Mouse (Mus musculus) heart, embryonic 12.5 days (tissue): ENCODE data around the gene Bcr. TPM values are rescaled to one million over a fixed set of nuclear protein-coding genes. Genes with fewer than 3 reads are reported as not detected.

Experiments
- polyA plus RNA-seq: library from polyadenylated mRNA; unstranded; fragments of >200 nt; fragmentation: Nextera tagmentation; extraction: Ambion mirVana; gene quantifications from 2 replicates; pipeline ENCODE4 v1.2.1, GENCODE M21; 2016

The Bcr gene
- polyA plus RNA-seq, 1 experiment from 2014 or later: 21.9 TPM

Other genes starting within 250 kb of the Bcr start
- gene Gnaz, start 93.4 kb upstream of the Bcr start, polyA plus RNA-seq: 1.2 and 1.6 TPM in 2 replicates
- gene Rsph14, start 28.0 kb upstream of the Bcr start, polyA plus RNA-seq: not detected in 2 replicates
- gene Rab36, start 23.5 kb upstream of the Bcr start, polyA plus RNA-seq: 4.3 and 4.8 TPM in 2 replicates
- 30.2 and 32.1 TPM in 2 replicates for gene Specc1l, start 151.5 kb downstream of the Bcr start, polyA plus RNA-seq